16 mouse cellular contexts compared by ENCODE assay signal in genomic region chr7:28789235-28789634, GRCm38 (mm10). TPM values are rescaled to one million over a fixed set of nuclear protein-coding genes. Genes with fewer than 3 reads are reported as not detected.
DNase-seq lines count a peak whose midpoint lies in the region; ATAC-seq and TF ChIP-seq lines count a peak whose summit lies in the region.
"Had no signal": no experiment of that assay in that cellular context is flagged by ENCODE, and none has a peak within 500 bp of the region (broad histone marks: within the 10 kb centered on the region; RNA-seq: fewer than 3 reads in every experiment).

No protein-coding gene starts in this region.

- no peak overlapping the region for H3K9ac ChIP-seq in forebrain, embryonic 14.5 days (ENCODE audit: low read length)
- no peak overlapping the region for H3K9ac ChIP-seq in lung, postnatal 0 days (replicated peaks; ENCODE audit: low read depth)
- peak overlapping the region; percentile 40; the same call in 1 of the 2 replicates for H3K9ac ChIP-seq in intestine, embryonic 16.5 days (ENCODE audit: low read depth, low read length)
- H3K9ac ChIP-seq in stomach, embryonic 16.5 days (ENCODE audit: low read length), result peak overlapping the region; percentile 0; the same call in 1 of the 2 replicates
- H3K9ac ChIP-seq: lung, embryonic 15.5 days; neural tube, embryonic 15.5 days had no signal

- 0 out of 2 replicates have a peak overlapping the region, but pooled peaks have one; percentile 40 for H3K27ac ChIP-seq in forebrain, embryonic 10.5 days
- no peak overlapping the region for H3K27ac ChIP-seq in forebrain, embryonic 14.5 days (ENCODE audit: low read depth, low read length)
- H3K27ac ChIP-seq in lung, postnatal 0 days (ENCODE audit: low read length), result no peak overlapping the region
- peak overlapping the region; percentile 14; the same call in 1 of the 2 replicates for H3K27ac ChIP-seq in intestine, embryonic 16.5 days (ENCODE audit: low read length)
- H3K27ac ChIP-seq in stomach, embryonic 16.5 days (ENCODE audit: low read length), result no peak overlapping the region
- H3K27ac ChIP-seq: lung, embryonic 15.5 days; neural tube, embryonic 15.5 days had no signal

- H3K4me3 ChIP-seq in forebrain, embryonic 10.5 days, result no peak overlapping the region
- no peak overlapping the region for H3K4me3 ChIP-seq in forebrain, embryonic 14.5 days (ENCODE audit: low read depth, low read length)
- no peak overlapping the region for H3K4me3 ChIP-seq in lung, postnatal 0 days (ENCODE audit: low read depth, low read length)
- no peak overlapping the region for H3K4me3 ChIP-seq in intestine, embryonic 16.5 days (ENCODE audit: low read length)
- no peak overlapping the region for H3K4me3 ChIP-seq in stomach, embryonic 16.5 days (replicated peaks; ENCODE audit: low read length)
- H3K4me3 ChIP-seq: lung, embryonic 15.5 days; neural tube, embryonic 15.5 days had no signal

- H3K27me3 ChIP-seq in forebrain, embryonic 10.5 days (ENCODE audit: poor library complexity, severe bottlenecking), result no peaks in the 10 kb centered on the region
- H3K27me3 ChIP-seq in forebrain, embryonic 14.5 days (replicated peaks; ENCODE audit: control insufficient read depth, insufficient read depth, low read length), result no peaks in the 10 kb centered on the region
- H3K27me3 ChIP-seq in lung, postnatal 0 days (replicated peaks; ENCODE audit: insufficient read depth, low read length), result no peaks in the 10 kb centered on the region
- H3K27me3 ChIP-seq in intestine, embryonic 16.5 days (replicated peaks; ENCODE audit: control insufficient read depth, insufficient read depth, low read length), result no peaks in the 10 kb centered on the region
- no peaks in the 10 kb centered on the region for H3K27me3 ChIP-seq in stomach, embryonic 16.5 days (ENCODE audit: control insufficient read depth, insufficient read depth, low read length)
- H3K27me3 ChIP-seq: lung, embryonic 15.5 days; neural tube, embryonic 15.5 days had no signal

- no peaks in the 10 kb centered on the region for H3K9me3 ChIP-seq in forebrain, embryonic 10.5 days
- H3K9me3 ChIP-seq in forebrain, embryonic 14.5 days (replicated peaks; ENCODE audit: control insufficient read depth, low read length), result no peaks in the 10 kb centered on the region
- H3K9me3 ChIP-seq in lung, postnatal 0 days (ENCODE audit: low read length), result no peaks in the 10 kb centered on the region
- no peaks in the 10 kb centered on the region for H3K9me3 ChIP-seq in intestine, embryonic 16.5 days (ENCODE audit: control insufficient read depth, low read length)
- H3K9me3 ChIP-seq in stomach, embryonic 16.5 days (replicated peaks; ENCODE audit: control insufficient read depth, low read length), result no peaks in the 10 kb centered on the region
- H3K9me3 ChIP-seq: G1E; lung, embryonic 15.5 days; neural tube, embryonic 15.5 days had no signal

- no peak overlapping the region for H3K4me2 ChIP-seq in forebrain, embryonic 14.5 days (ENCODE audit: low read length)
- 0 out of 2 replicates have a peak overlapping the region, but pooled peaks have one; percentile 3 for H3K4me2 ChIP-seq in lung, postnatal 0 days (replicated peaks; ENCODE audit: low read depth, low read length)
- H3K4me2 ChIP-seq in intestine, embryonic 16.5 days (ENCODE audit: low read depth, low read length), result no peak overlapping the region
- H3K4me2 ChIP-seq in stomach, embryonic 16.5 days (ENCODE audit: low read depth, low read length), result no peak overlapping the region
- H3K4me2 ChIP-seq: lung, embryonic 15.5 days; neural tube, embryonic 15.5 days had no signal

- DNase-seq in forebrain, embryonic 10.5 days (ENCODE audit: extremely low spot score, low spot score), result no peak
- DNase-seq in forebrain, embryonic 14.5 days (ENCODE audit: low spot score), result no peak
- no peak for DNase-seq in lung, postnatal 0 days (ENCODE audit: low spot score)
- no peak for DNase-seq in lung, postnatal 10 days
- DNase-seq in layer of hippocampus, adult 8-10 months (ENCODE audit: low spot score in 2 of 2), result no peak
- DNase-seq in layer of hippocampus, adult 18-20 months (ENCODE audit: low spot score in 2 of 2), result no peak
- DNase-seq: cerebellum, adult 9-10 months; gastrocnemius, postnatal 36 days; heart, postnatal 10 days had no signal

- H3K4me1 ChIP-seq in forebrain, embryonic 10.5 days, result peaks cover 39% of the 10 kb centered on the region
- H3K4me1 ChIP-seq in forebrain, embryonic 14.5 days (ENCODE audit: control insufficient read depth, insufficient read depth, low read length), result no peaks in the 10 kb centered on the region
- no peaks in the 10 kb centered on the region for H3K4me1 ChIP-seq in lung, postnatal 0 days (ENCODE audit: insufficient read depth, low read depth, low read length)
- peaks cover 21% of the 10 kb centered on the region for H3K4me1 ChIP-seq in intestine, embryonic 16.5 days (ENCODE audit: control insufficient read depth, insufficient read depth, low read length)
- peaks cover 11% of the 10 kb centered on the region; the same call in 1 of the 2 replicates for H3K4me1 ChIP-seq in stomach, embryonic 16.5 days (ENCODE audit: control insufficient read depth, insufficient read depth, low read length)
- H3K4me1 ChIP-seq: neural tube, embryonic 15.5 days had no signal

- TF ChIP-seq EP300 in lung, postnatal 0 days (IDR thresholded peaks at IDR 0.05), result no peak

- ATAC-seq in forebrain, embryonic 14.5 days, result no peak
- no peak for ATAC-seq in lung, postnatal 0 days
- no peak for ATAC-seq in intestine, embryonic 16.5 days
- no peak for ATAC-seq in stomach, embryonic 16.5 days (ENCODE audit: insufficient read depth, low FRiP score)

- peaks cover 26% of the 10 kb centered on the region for H3K36me3 ChIP-seq in forebrain, embryonic 10.5 days (replicated peaks)
- H3K36me3 ChIP-seq in forebrain, embryonic 14.5 days (ENCODE audit: control insufficient read depth, insufficient read depth, low read length), result peaks cover 25% of the 10 kb centered on the region
- H3K36me3 ChIP-seq in lung, postnatal 0 days (ENCODE audit: insufficient read depth, low read length), result peaks cover 5% of the 10 kb centered on the region
- H3K36me3 ChIP-seq in intestine, embryonic 16.5 days (ENCODE audit: control insufficient read depth, insufficient read depth, low read length), result no peaks in the 10 kb centered on the region
- H3K36me3 ChIP-seq in stomach, embryonic 16.5 days (ENCODE audit: control insufficient read depth, insufficient read depth, low read length), result no peaks in the 10 kb centered on the region
- H3K36me3 ChIP-seq: lung, embryonic 15.5 days had no signal

- WGBS in forebrain, embryonic 10.5 days, result 82% methylated on average over 3 of the region's 3 CpGs
- WGBS in forebrain, embryonic 14.5 days, result 94% methylated on average over 3 of the region's 3 CpGs
- WGBS in lung, postnatal 0 days, result 72% methylated on average over 3 of the region's 3 CpGs
- WGBS in intestine, embryonic 16.5 days, result 44% methylated on average over 3 of the region's 3 CpGs
- WGBS in stomach, embryonic 16.5 days, result 28% methylated on average over 3 of the region's 3 CpGs

- no peak for TF ChIP-seq CTCF in lung, postnatal 0 days (IDR thresholded peaks at IDR 0.05)

RNA-seq across cellular contexts. Expression of gene Rinl, which starts 0.5 kb away (rescaled TPM):
- polyA plus RNA-seq in forebrain, embryonic 10.5 days (2016; fragmentation: Nextera tagmentation; extraction: Ambion mirVana), result 3.4 and 3.8 TPM in 2 replicates
- polyA plus RNA-seq in forebrain, embryonic 14.5 days (2014; fragmentation: Nextera tagmentation; extraction: Ambion mirVana), result 1.3 and 1.5 TPM in 2 replicates
- polyA plus RNA-seq in lung, postnatal 0 days (2015; fragmentation: Nextera tagmentation; extraction: Ambion mirVana), result 10.2 and 12.9 TPM in 2 replicates
- polyA plus RNA-seq in intestine, embryonic 16.5 days (2015; fragmentation: Nextera tagmentation; extraction: Ambion mirVana), result 5.2 and 5.9 TPM in 2 replicates
- 5.0 and 5.9 TPM in 2 replicates for polyA plus RNA-seq in stomach, embryonic 16.5 days (2015; fragmentation: Nextera tagmentation; extraction: Ambion mirVana)
- 1 to 10 TPM; 2.5 to 5.3 (median 3.8) TPM for total RNA-seq in layer of hippocampus, adult 8-10 months (2022)
- total RNA-seq in layer of hippocampus, adult 18-20 months (2021), result 1 to 10 TPM; 2.4 to 3.0 TPM

RNA-seq across cellular contexts. Expression of gene Hnrnpl, which starts 19.1 kb away (rescaled TPM):
- polyA plus RNA-seq in forebrain, embryonic 10.5 days (2016; fragmentation: Nextera tagmentation; extraction: Ambion mirVana), result 325 and 336 TPM in 2 replicates
- polyA plus RNA-seq in forebrain, embryonic 14.5 days (2014; fragmentation: Nextera tagmentation; extraction: Ambion mirVana), result 190 and 198 TPM in 2 replicates
- polyA plus RNA-seq in lung, postnatal 0 days (2015; fragmentation: Nextera tagmentation; extraction: Ambion mirVana), result 151 and 154 TPM in 2 replicates
- 142 and 146 TPM in 2 replicates for polyA plus RNA-seq in intestine, embryonic 16.5 days (2015; fragmentation: Nextera tagmentation; extraction: Ambion mirVana)
- polyA plus RNA-seq in stomach, embryonic 16.5 days (2015; fragmentation: Nextera tagmentation; extraction: Ambion mirVana), result 170 and 200 TPM in 2 replicates
- total RNA-seq in layer of hippocampus, adult 8-10 months (2022), result 100 to 1,000 TPM; 403 to 453 (median 434) TPM
- total RNA-seq in layer of hippocampus, adult 18-20 months (2021), result 100 to 1,000 TPM; 407 to 414 TPM

RNA-seq across cellular contexts. Expression of gene Nfkbib, which starts 21.9 kb away (rescaled TPM):
- polyA plus RNA-seq in forebrain, embryonic 10.5 days (2016; fragmentation: Nextera tagmentation; extraction: Ambion mirVana), result 56.6 and 57.6 TPM in 2 replicates
- polyA plus RNA-seq in forebrain, embryonic 14.5 days (2014; fragmentation: Nextera tagmentation; extraction: Ambion mirVana), result 61.0 and 62.4 TPM in 2 replicates
- 42.3 and 42.7 TPM in 2 replicates for polyA plus RNA-seq in lung, postnatal 0 days (2015; fragmentation: Nextera tagmentation; extraction: Ambion mirVana)
- 46.2 and 49.1 TPM in 2 replicates for polyA plus RNA-seq in intestine, embryonic 16.5 days (2015; fragmentation: Nextera tagmentation; extraction: Ambion mirVana)
- polyA plus RNA-seq in stomach, embryonic 16.5 days (2015; fragmentation: Nextera tagmentation; extraction: Ambion mirVana), result 37.2 and 38.9 TPM in 2 replicates
- 10 to 100 TPM; 23.0 to 25.5 (median 24.7) TPM for total RNA-seq in layer of hippocampus, adult 8-10 months (2022)
- 10 to 100 TPM; 29.0 to 29.2 TPM for total RNA-seq in layer of hippocampus, adult 18-20 months (2021)

RNA-seq across cellular contexts. Expression of gene Sirt2, which starts 22.7 kb away (rescaled TPM):
- 60.8 and 63.5 TPM in 2 replicates for polyA plus RNA-seq in forebrain, embryonic 10.5 days (2016; fragmentation: Nextera tagmentation; extraction: Ambion mirVana)
- 110 and 115 TPM in 2 replicates for polyA plus RNA-seq in forebrain, embryonic 14.5 days (2014; fragmentation: Nextera tagmentation; extraction: Ambion mirVana)
- polyA plus RNA-seq in lung, postnatal 0 days (2015; fragmentation: Nextera tagmentation; extraction: Ambion mirVana), result 55.4 and 57.1 TPM in 2 replicates
- polyA plus RNA-seq in intestine, embryonic 16.5 days (2015; fragmentation: Nextera tagmentation; extraction: Ambion mirVana), result 71.9 and 77.6 TPM in 2 replicates
- 62.1 and 63.7 TPM in 2 replicates for polyA plus RNA-seq in stomach, embryonic 16.5 days (2015; fragmentation: Nextera tagmentation; extraction: Ambion mirVana)
- 100 to 1,000 TPM; 129 to 157 (median 142) TPM for total RNA-seq in layer of hippocampus, adult 8-10 months (2022)
- 100 to 1,000 TPM; 125 to 129 TPM for total RNA-seq in layer of hippocampus, adult 18-20 months (2021)

RNA-seq across cellular contexts. Expression of gene Ccer2, which starts 33.3 kb away (rescaled TPM):
- not detected in 2 replicates for polyA plus RNA-seq in forebrain, embryonic 10.5 days (2016; fragmentation: Nextera tagmentation; extraction: Ambion mirVana)
- not detected in 2 replicates for polyA plus RNA-seq in forebrain, embryonic 14.5 days (2014; fragmentation: Nextera tagmentation; extraction: Ambion mirVana)
- not detected in 2 replicates for polyA plus RNA-seq in lung, postnatal 0 days (2015; fragmentation: Nextera tagmentation; extraction: Ambion mirVana)
- not detected in 2 replicates for polyA plus RNA-seq in intestine, embryonic 16.5 days (2015; fragmentation: Nextera tagmentation; extraction: Ambion mirVana)
- 0.30 TPM in 1 of 2 replicates, not detected in the other for polyA plus RNA-seq in stomach, embryonic 16.5 days (2015; fragmentation: Nextera tagmentation; extraction: Ambion mirVana)
- total RNA-seq in layer of hippocampus, adult 8-10 months (2022), result 1 to 10 TPM in 2 of 4 experiments, under 1 TPM in 2; 0.32 to 1.4 (median 0.87) TPM
- total RNA-seq in layer of hippocampus, adult 18-20 months (2021), result under 1 TPM; 0.30 to 0.63 TPM
- total RNA-seq: G1E; gastrocnemius, postnatal 36 days; heart, postnatal 10 days; midbrain, postnatal 0 days had no signal
- polyA plus RNA-seq: activated CD4-positive, CD25-positive, alpha-beta regulatory T cell, adult 4 months; G1E; lung, embryonic 15.5 days had no signal

Comparison
In these comparisons a context has a peak if more than half of its experiments do, and no peak if none do; other contexts are left out.
1. H3K27ac ChIP-seq: peak in forebrain, embryonic 10.5 days (single experiment) and intestine, embryonic 16.5 days (single experiment); none in forebrain, embryonic 14.5 days (single experiment), lung, postnatal 0 days (single experiment) and stomach, embryonic 16.5 days (single experiment).
2. H3K9ac ChIP-seq: peak in intestine, embryonic 16.5 days (single experiment) and stomach, embryonic 16.5 days (single experiment); none in forebrain, embryonic 14.5 days (single experiment) and lung, postnatal 0 days (single experiment).